Mouse (Mus musculus): ENCODE measurements around the gene Ncf4. TPM values are rescaled to one million over a fixed set of nuclear protein-coding genes. Genes with fewer than 3 reads are reported as not detected.

Ncf4 gene
- polyA plus RNA-seq, 1 experiment from 2014 or later, result 12.6 TPM

DNA sequence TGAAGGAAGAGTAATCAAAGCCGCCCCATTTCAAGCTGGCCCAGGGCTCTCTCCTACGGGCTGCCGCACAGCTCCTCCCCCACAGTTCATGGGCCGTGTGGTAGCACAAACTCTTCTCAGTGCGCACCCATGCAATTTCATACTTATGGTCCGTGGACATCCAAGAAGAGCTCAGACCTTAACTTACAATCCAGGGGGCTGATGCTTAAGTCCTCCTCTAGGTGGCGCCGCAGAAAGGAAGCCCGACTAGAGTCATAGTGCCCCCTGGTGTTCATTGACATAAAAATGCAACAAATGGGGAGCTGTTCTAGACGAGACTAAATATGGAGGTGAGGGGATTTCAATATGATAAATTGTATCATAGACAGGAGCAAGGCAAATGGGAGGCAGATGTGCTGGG, 5.1 kb upstream of the Ncf4 start:
- TF ChIP-seq EP300 (IDR thresholded peaks at IDR 0.05) (no peak), CTCF (IDR thresholded peaks at IDR 0.05) (peak; percentile 99)
- DNase-seq (ENCODE audit: low spot score), result peak; percentile 91
- WGBS, result 18% methylated on average over 10 of the region's 10 CpGs

GRCm38 (mm10) chr15:78239956-78240617, 4.5 kb upstream of the Ncf4 start:
- no peak overlapping the region for H3K9ac ChIP-seq (replicated peaks; ENCODE audit: low read depth)
- no peaks in the 10 kb centered on the region for H3K4me1 ChIP-seq (ENCODE audit: insufficient read depth, low read depth, low read length)
- no peaks in the 10 kb centered on the region for H3K36me3 ChIP-seq (ENCODE audit: insufficient read depth, low read length)
- 60% methylated on average over 14 of the region's 14 CpGs for WGBS
- H3K9me3 ChIP-seq (ENCODE audit: low read length), result no peaks in the 10 kb centered on the region
- no peak for TF ChIP-seq CTCF (IDR thresholded peaks at IDR 0.05)
- TF ChIP-seq EP300 (IDR thresholded peaks at IDR 0.05), result no peak
- no peak overlapping the region for H3K4me2 ChIP-seq (replicated peaks; ENCODE audit: low read depth, low read length)
- DNase-seq (ENCODE audit: low spot score) (no peak), ATAC-seq (no peak)
- no peak overlapping the region for H3K27ac ChIP-seq (ENCODE audit: low read length)
- H3K4me3 ChIP-seq (ENCODE audit: low read depth, low read length), result no peak overlapping the region
- H3K27me3 ChIP-seq (replicated peaks; ENCODE audit: insufficient read depth, low read length), result no peaks in the 10 kb centered on the region

More for the DNA sequence above, 5.1 kb upstream of the Ncf4 start:
- no peak overlapping the region for H3K4me3 ChIP-seq (ENCODE audit: low read depth, low read length)
- no peak overlapping the region for H3K27ac ChIP-seq (ENCODE audit: low read length)
- no peak overlapping the region for H3K9ac ChIP-seq (replicated peaks; ENCODE audit: low read depth)
- H3K27me3 ChIP-seq (replicated peaks; ENCODE audit: insufficient read depth, low read length), result no peaks in the 10 kb centered on the region
- no peak for ATAC-seq
- H3K9me3 ChIP-seq (ENCODE audit: low read length), result no peaks in the 10 kb centered on the region
- no peaks in the 10 kb centered on the region for H3K4me1 ChIP-seq (ENCODE audit: insufficient read depth, low read depth, low read length)
- no peak overlapping the region for H3K4me2 ChIP-seq (replicated peaks; ENCODE audit: low read depth, low read length)
- no peaks in the 10 kb centered on the region for H3K36me3 ChIP-seq (ENCODE audit: insufficient read depth, low read length)

DNA sequence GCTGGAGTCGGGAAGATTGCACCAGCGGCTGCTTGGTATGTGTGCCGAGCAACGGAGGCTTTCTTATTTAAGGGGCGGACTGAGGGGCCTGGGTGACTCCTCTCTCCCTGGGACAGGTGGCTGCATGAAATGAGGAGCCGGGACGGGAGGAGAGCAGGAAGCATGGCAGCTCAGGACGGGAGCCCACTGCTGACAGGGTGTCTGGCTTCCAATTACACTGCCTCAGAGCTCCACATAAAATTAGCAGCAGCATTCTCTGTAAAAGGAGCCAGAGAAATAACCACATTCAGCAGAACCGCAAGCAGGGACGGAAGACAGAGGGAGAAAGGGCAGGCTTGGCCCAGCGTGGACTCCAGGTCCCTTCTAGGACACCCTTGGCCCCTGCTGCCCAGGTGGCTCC, 3.3 kb upstream of the Ncf4 start:
- no peaks in the 10 kb centered on the region for H3K4me1 ChIP-seq (ENCODE audit: insufficient read depth, low read depth, low read length)
- no peak overlapping the region for H3K9ac ChIP-seq (replicated peaks; ENCODE audit: low read depth)
- TF ChIP-seq EP300 (IDR thresholded peaks at IDR 0.05) (no peak), CTCF (IDR thresholded peaks at IDR 0.05) (no peak)
- no peak overlapping the region for H3K27ac ChIP-seq (ENCODE audit: low read length)
- no peak overlapping the region for H3K4me3 ChIP-seq (ENCODE audit: low read depth, low read length)
- ATAC-seq, result no peak
- no peak overlapping the region for H3K4me2 ChIP-seq (replicated peaks; ENCODE audit: low read depth, low read length)
- H3K36me3 ChIP-seq (ENCODE audit: insufficient read depth, low read length), result no peaks in the 10 kb centered on the region
- 40% methylated on average over 11 of the region's 11 CpGs for WGBS
- no peak for DNase-seq (ENCODE audit: low spot score)
- H3K27me3 ChIP-seq (replicated peaks; ENCODE audit: insufficient read depth, low read length), result no peaks in the 10 kb centered on the region
- H3K9me3 ChIP-seq (ENCODE audit: low read length), result no peaks in the 10 kb centered on the region

GRCm38 (mm10) chr15:78243061-78243460, 1.5 kb upstream of the Ncf4 start:
- Histone ChIP-seq H3K4me2 (replicated peaks; ENCODE audit: low read depth, low read length) (no peak overlapping the region), H3K9ac (replicated peaks; ENCODE audit: low read depth) (no peak overlapping the region), H3K27ac (ENCODE audit: low read length) (no peak overlapping the region), H3K9me3 (ENCODE audit: low read length) (no peaks in the 10 kb centered on the region), H3K36me3 (ENCODE audit: insufficient read depth, low read length) (no peaks in the 10 kb centered on the region), H3K4me3 (ENCODE audit: low read depth, low read length) (no peak overlapping the region), H3K27me3 (replicated peaks; ENCODE audit: insufficient read depth, low read length) (no peaks in the 10 kb centered on the region), H3K4me1 (ENCODE audit: insufficient read depth, low read depth, low read length) (no peaks in the 10 kb centered on the region)
- ATAC-seq (no peak), DNase-seq (ENCODE audit: low spot score) (no peak)
- no peak for TF ChIP-seq CTCF (IDR thresholded peaks at IDR 0.05)
- WGBS, result 62% methylated on average over 8 of the region's 8 CpGs

GRCm38 (mm10) chr15:78243774-78244173, 827 bp upstream of the Ncf4 start:
- H3K4me2 ChIP-seq (replicated peaks; ENCODE audit: low read depth, low read length), result no peak overlapping the region
- DNase-seq (ENCODE audit: low spot score), result no peak
- 55% methylated on average over 6 of the region's 6 CpGs for WGBS
- ATAC-seq, result no peak
- 0 out of 2 replicates have a peak overlapping the region, but pooled peaks have one; percentile 12 for H3K9ac ChIP-seq (replicated peaks; ENCODE audit: low read depth)
- H3K27ac ChIP-seq (ENCODE audit: low read length), result no peak overlapping the region
- no peaks in the 10 kb centered on the region for H3K9me3 ChIP-seq (ENCODE audit: low read length)
- TF ChIP-seq CTCF (IDR thresholded peaks at IDR 0.05), result no peak
- no peak for TF ChIP-seq EP300 (IDR thresholded peaks at IDR 0.05)
- H3K27me3 ChIP-seq (replicated peaks; ENCODE audit: insufficient read depth, low read length), result no peaks in the 10 kb centered on the region
- no peaks in the 10 kb centered on the region for H3K4me1 ChIP-seq (ENCODE audit: insufficient read depth, low read depth, low read length)
- no peak overlapping the region for H3K4me3 ChIP-seq (ENCODE audit: low read depth, low read length)
- H3K36me3 ChIP-seq (ENCODE audit: insufficient read depth, low read length), result no peaks in the 10 kb centered on the region

- no peak for ATAC-seq
- Histone ChIP-seq H3K36me3 (ENCODE audit: insufficient read depth, low read length) (no peaks in the 10 kb centered on the region), H3K9me3 (ENCODE audit: low read length) (no peaks in the 10 kb centered on the region), H3K27ac (ENCODE audit: low read length) (no peak overlapping the region), H3K27me3 (replicated peaks; ENCODE audit: insufficient read depth, low read length) (no peaks in the 10 kb centered on the region), H3K4me1 (ENCODE audit: insufficient read depth, low read depth, low read length) (no peaks in the 10 kb centered on the region), H3K4me3 (ENCODE audit: low read depth, low read length) (no peak overlapping the region), H3K9ac (replicated peaks; ENCODE audit: low read depth) (no peak overlapping the region), H3K4me2 (replicated peaks; ENCODE audit: low read depth, low read length) (no peak overlapping the region)
- peak; percentile 17 for DNase-seq (ENCODE audit: low spot score)
- 51% methylated on average over 18 of the region's 18 CpGs for WGBS
- TF ChIP-seq CTCF (IDR thresholded peaks at IDR 0.05) (no peak), EP300 (IDR thresholded peaks at IDR 0.05) (no peak)
Measured at GRCm38 (mm10) chr15:78246143-78247116, 1.8 kb downstream of the Ncf4 start.
